Mouse (Mus musculus): Measurements from ENCODE around the gene Eno2.

The Eno2 gene

DNA sequence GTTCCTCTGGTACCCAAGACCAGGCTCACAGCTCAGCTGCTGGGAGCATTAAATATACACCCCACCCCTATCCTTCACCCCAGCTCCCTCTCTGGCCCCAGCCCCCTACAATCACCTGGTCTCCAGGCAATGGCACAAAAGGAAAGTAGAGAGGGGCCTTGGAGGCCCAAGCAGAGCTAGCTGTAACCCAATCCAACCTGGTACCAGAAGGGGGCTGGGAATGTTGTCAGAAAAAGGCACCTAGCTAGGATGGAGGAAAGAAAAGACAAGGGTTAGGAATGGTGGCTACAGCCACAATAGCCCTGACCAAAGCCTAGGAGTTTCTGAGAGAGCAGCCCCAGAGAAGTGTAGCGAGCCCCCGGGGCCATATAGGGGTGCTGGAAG, 10.6 kb downstream of the Eno2 start:
- DNase-seq, result no peak

DNA sequence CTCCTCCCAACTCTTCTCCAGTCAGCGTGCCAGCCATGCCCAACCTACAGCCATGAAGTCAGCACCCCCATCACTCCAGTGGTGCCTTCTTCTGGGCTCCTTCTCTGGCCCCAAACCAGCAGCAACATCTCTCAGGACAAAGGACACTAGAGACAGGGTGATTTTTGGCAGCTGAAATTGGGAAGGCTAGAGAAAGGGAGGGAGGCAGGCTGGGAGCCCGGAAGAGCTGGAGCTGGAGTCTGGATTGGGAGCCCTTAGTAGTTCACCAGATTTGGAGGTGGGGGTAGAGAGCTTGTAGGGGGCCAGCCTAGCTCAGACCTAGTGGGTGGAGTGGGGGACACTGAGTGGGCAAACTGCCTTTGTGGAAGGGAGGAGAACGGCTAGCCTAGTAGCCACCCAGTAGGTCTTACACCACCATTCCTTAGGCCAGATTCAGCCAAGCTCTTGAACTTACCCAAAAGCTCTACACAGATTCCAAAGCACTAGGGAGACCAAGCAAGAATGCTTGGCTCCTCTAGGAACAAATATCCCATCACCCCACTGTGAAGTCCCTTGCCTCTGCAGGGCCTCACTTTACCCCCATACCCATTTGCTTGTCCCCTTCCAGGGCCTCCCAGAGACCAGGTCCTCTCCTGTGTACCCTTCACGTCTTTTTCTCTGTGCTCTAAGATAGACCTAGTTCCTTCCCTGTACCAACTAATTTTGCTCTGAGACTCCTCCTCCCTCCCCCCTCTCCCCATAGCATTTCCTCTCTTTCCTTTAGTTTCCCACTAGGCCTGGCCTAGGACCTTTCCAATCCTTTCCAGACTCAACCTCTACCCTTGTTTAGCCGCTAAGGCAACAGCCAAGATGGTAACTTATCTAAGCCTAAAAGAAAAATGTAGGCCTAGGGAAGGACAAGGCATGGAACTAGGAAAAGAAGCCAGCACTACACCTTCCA, 11.3 kb downstream of the Eno2 start:
- peak; percentile 68 for DNase-seq

DNA sequence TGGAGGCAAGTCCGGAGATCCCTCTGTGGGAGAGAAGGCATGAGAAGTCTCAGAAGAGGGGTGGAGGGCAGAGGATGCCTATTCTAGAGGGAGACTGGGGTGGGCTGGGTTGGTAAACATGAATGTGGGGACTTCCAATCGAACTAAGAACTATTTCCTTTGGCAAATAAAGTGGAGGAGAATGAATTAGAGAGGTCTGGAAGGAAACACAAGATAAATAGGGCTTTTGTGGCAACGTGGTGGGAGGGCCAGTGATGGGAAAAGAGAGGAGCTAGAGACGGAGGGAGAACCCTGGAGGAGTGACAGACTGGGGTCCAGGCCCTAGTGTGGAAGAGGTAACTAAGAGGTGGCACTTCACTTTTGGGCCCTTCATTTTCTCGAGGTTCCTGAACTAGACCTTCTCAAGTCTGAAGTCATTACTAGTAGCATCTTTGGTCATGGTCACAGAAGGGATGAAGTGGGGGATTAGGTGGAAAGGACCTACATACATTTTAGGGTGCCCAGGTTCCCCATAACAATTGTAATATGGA, 12.1 kb downstream of the Eno2 start:
- DNase-seq, result no peak

DNA sequence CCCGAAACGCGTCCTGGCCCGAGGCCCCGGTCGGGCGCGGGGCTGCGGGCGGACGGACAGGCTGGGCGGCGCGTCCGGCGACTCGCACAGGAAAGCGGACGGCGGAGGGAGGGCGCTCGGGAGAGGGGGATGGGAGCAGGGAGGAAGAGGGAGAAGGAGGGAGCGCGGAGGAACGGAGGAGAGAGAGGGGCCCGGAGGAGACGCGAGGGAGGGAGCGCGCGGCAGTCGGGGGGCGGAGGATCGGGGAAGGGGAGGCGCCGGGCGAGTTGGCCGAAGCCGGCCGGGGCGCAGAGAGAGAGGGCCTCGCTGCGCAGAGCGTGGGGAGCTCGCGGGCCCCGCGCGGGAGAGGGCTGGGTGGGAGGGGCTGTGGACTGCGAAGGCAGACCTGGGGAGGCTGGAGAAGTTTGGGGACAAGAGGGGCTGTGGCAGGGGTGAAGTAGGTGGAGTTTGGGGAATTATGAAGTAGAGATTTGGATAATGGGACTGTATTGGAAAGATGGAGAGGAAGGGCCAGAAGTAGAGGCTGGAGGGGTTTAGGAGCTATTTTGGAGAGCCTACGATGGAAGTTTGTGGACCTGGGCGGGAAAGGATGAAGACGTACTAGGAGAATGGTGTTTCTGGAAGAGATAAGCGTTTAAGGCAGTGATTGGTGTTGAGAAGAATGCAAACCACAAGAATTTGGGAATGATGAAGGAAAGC, 12.7 kb downstream of the Eno2 start:
- DNase-seq, result peak; percentile 82

DNA sequence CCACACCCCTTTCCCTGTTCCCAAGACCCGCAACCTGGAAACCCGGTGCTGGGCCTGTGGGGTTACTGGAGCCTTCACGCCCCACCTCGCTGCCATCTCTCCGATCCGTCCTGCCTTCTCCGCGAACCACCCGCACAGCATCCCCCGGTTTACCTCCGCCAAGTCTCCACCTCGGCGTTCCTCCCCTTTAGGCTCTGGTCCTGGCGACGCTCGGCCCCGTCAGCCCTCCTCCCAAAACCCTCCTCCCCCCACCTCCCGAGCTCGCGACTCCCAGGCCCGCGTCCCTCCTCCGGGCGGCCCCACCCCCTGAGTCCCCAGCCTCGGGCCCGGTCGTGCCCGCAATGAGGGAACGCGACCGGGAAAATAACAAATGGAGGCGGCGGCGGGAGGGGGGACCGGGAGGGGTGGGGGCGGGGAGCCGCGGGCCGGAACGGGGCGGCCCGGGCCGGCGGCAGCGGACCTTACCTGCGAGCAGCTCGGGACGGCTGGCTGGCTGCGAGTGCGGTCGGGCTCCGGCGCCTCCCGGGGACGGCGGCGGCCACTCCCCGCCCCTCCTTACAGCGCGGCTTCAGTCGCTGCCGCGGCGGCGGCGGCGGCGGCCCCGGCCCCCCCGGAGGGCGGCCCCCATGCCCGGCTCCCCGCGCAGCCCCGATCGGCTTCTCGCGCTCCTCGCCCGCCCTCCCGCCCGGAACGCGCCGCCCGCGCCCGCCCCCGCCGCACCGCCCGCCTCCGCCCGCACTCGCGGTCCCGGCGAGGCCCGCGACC, 13.5 kb downstream of the Eno2 start, which contains the start of the genes Gm45234 and Atn1:
TSS of gene Gm45234 (minus strand) at position 191 of the 765 bp plus-strand sequence.
TSS of gene Atn1 (minus strand) at position 694 of the 765 bp plus-strand sequence.
- DNase-seq, result peak; percentile 65

DNA sequence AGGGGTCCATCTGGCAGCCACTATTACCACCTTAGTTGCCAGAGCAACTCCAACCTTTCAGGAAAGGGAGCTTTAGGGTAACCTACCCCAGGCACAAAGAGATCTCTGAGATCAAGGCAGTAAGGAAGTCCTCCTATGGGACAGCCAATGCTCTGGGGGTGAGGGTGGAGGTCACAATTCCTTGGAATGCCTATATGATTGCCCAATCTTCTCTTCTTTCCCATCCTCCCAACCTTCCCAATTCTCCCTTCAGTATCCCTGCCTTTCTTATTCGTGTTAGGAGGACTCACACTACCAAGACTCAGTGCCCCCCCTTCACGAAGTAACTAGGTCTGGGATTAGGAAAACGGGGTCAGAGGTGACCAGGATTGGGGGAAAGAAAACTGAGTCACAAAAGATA, 14.2 kb downstream of the Eno2 start:
- DNase-seq, result no peak

DNA sequence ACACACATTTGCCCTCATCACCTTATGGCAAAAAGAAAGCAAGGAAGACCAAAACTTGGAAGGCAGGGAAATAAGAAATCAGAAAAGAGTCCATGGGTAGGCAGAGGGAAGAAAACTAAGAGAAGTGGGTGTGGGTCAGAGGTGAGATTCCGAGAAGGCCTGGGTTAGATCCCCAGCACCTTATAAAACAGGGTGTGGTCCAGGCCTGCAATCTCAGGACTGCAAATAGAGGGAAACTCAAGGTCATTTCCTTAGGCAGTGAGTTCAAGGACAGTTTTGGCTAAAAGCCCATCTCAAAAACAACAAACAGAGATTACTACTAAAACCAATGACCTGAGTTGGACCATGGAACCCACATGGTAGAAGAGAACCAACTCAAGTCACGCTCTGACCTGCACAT, 15.6 kb downstream of the Eno2 start:
- DNase-seq, result no peak

DNA sequence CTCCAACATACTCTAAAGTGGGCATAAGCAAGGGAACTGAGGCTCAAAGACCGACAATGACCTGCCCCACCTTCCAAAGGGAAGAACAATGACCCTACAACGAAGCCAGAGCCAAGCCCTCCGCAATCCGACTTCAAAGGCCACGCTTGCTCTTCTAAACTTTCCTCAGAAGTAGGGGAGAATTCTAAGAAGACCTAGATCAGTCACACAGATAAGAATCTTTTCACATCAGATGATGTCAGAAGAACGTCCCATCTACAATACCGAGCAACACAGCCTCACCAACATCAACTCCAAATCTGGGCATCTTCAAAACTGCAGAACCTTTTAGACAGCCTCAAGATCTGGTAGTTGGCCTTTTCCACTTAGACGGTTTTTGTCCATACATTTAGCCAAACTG, 19.1 kb downstream of the Eno2 start:
- no peak for DNase-seq

DNA sequence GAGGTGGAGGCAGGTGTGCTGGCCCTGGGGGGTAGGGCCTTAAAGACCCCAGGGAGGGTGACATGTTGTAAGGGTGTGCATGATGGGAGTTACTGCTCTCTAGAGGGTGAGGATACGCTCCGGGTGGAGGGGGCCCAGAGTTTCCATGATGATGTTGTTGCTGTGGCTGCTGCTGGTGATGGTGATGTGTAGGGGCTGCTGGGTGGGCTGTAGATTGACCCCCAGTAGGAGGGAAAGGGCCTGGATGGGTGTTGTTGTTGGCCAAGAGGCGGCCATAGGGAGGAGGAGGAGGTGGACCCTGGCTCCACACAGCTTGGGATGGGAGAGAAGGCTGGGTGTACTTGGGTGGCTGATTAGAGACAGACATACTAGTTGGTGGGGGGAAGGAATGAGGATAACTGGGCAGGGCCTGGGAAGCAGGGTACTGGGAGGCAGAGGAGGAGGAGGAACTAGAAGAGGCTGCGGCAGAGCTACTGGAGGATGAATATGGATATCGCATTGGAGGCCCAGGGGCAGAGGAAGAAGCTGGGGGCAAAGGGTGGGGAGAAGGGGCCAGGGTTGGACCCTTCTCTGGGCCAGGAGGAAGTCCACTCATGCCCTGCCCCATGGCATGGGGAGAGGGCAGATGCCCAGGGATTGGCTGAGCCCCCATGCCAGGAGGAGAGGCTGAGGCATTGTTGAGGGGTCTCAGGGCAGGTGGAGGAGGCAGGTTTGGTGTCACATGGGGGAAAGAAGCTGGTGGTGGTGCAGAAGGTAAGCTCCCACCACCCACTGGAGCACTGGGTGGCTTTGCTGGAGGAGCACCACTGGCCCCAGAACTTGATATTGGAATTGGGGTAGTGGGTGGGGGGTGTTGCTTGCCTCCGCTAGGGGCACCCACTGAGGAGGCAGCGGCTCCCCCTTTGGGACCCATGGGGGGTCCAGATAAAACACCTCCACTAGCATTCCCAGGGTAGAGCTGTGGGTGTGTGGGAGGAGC, 22.5 kb downstream of the Eno2 start:
- peak; percentile 39 for DNase-seq

DNA sequence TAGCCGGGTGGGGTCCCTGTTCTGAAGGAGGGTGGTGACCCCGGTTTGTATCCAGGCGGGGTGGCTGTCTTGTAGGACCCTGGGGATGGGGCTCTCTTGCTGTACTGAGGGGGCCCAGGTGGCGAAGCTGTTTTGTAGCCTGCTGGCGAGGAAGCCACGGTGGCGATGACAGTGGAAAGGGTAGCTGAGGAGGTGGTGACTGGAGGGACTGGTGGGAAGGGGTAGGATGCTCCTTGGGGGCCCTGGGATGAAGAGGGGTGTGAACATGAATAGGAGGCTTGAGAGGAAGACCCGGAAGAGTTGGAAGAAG, 23.2 kb downstream of the Eno2 start:
- DNase-seq, result no peak

DNA sequence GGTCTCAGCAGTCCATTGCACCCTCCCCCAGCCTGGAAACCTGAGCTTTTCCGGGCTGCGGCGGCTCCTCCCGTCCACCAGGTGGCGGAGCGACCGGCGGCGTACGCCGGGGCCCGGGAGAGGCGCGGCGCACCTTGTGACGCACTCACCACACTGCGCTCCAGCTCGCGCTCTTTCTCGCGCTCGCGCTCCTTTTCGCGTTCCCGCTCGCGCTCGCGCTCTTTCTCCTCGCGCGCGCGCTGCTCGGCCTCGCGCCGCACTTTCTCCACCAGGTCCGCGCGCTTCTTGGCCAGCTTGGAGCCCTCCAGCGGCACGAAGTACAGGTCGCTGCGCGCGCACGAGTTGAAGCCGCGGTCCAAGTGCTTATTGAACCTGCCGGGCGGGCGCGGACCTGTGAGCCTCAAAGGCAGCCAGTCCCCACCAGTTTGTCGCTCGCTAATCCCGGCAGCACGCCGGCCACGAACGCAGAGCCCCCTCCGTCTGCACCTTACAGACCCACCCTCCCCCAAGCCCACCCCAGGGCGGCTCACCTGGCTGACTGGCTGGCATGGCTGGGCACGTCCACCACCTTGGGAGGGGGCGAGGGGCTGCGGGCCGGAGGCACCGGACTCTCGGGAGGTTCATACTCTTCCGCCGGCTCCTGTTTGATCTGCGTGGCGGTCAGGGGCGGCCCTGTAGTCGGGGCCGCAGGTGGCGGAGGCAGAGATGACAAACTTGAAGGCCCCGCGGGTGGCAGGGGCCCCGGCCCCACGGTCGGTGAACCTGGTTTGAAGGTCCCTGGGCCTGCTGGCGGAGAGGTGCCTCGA, 23.8 kb downstream of the Eno2 start:
- peak; percentile 96 for DNase-seq

DNA sequence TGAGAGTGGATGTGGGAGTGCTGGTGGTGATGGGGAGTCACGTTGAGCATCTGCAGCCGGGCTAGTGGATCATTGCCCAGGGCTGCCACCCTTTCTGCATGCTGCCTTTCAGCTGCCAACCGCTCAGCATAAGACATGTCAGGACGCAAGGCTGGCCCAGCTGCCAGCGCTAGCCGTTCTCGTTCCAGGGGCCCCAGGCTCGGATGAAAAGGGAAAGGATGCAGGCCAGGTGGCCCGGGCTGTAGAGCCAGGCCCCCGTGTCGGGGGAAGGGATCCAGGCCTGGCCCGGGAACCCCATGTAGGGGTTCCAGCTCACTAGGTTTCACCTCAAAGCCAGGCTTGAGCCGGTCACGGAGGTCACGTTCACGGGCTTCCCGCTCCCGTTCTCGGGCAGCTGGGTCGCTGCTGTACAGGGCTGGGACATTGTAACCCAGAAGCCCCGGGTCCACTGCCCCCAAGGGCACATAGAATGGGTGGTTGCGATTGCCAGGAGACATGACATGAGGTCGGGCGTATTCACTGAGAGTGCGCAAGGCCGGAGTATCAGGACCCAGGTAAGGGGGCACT, 24.6 kb downstream of the Eno2 start:
- DNase-seq, result peak; percentile 72

DNA sequence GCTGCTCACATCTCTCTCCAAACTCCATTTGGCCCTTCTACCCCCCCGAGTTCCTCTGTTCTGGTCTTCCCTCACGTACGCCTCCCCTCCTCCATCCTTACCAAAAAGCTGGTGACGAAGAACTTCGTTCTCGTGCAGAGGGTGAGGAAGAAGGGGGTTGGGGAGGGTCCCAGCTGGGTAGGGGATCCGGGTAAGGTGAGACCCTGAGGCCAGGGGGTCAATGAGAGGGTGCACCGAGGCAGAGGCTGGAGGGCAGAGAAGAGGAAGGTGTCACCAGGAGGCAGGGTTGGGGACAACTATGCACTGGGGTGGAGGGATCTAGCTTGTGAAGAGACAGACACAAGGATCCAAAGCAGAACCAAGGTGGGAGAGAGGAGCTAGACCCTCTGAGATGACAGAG, 25.8 kb downstream of the Eno2 start:
- peak; percentile 27 for DNase-seq

DNA sequence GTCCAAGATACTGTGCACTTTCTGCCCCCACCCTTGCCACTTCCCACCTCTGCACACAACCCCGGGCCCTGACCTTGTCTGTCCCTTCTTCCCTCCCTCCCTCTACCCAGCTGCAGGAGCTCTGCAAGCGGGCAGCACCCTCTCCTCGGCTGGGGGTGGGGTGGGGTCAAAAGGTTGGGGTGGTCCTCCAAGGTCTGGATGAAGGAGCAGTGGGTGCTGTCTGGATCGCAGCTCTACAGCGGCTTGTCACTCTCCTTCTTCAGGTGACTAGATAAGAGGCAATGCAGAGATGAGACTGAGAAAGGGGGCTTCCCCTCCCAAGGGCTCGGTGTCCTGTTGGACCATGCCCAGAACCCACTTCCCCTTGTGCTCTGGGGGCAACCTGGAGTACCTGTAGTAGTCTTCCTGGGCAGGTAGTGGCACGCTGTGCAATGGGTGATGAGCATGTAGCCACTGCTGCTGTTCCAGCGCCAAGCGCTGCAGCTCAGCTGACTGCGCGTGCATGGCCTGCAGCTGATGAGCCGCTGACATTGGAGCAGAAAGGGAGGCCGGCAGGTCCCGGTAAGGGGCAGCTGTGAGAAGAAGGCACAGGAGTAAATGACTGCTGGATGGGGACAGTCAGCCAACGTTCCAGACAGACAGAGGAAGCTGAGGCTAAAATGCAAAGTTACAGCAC, 26.5 kb downstream of the Eno2 start:
- peak; percentile 39 for DNase-seq

DNA sequence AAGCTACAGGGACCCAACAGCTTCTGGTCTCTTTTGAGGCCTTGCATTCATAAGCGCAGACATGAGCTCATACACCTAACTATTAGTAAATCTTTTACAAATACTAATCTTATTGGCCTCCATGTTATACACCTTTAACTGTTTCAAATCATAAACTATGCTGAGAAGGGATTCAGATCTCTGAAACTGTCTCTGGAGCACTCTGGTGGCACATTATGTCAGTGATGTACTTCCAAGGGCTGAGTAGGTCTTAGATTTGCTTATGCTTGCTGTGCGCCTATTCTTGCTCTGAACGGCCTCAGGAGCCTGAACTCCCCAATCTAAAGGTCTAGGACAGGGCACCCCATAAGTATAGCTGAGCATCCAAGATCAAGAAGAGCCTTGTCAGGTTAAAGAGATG, 27.6 kb downstream of the Eno2 start:
- peak; percentile 27 for DNase-seq

DNA sequence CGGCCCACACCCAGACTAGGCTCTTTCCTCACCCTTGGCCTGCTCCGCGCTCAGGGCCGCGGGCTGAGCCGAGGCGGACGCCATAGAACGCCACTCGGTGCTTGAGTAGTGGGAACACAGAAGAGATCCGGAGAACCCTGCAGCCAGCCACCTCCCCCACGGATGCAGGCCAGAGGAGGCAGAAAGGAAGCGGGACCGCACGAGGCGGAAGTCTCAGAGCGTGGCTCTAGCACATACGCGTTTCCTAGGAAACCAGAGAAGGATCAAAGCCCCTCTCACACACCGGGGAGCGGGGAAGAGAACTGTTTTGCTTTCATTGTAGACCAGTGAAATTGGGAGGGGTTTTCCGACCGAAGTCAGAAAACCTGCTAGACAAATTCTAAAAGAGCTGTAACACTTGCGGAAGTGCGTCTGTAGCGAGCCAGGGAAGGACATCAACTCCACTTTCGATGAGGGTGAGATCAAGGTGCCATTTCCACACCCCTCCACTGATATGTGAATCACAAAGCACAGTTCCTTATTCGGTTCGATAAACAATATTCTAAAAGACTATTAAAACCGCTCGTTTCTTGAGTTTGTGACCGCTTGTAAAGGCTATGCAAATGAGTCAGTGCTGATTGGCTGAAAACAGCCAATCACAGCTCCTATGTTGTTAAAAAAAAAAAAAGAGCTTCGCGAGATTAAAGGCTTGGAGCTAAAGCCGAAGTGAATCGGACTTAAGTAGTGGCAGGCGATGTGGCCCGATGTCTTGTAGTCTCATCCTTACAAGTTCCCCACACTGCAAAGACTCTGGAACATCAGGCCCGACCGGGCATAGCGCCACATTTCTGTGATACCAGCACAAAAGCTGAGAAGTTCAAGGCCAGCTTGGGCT, 28.3 kb downstream of the Eno2 start, which contains the start of gene Grcc10:
TSS of gene Grcc10 (minus strand) at position 487 of the 874 bp plus-strand sequence.
- DNase-seq, result peak; percentile 83

DNA sequence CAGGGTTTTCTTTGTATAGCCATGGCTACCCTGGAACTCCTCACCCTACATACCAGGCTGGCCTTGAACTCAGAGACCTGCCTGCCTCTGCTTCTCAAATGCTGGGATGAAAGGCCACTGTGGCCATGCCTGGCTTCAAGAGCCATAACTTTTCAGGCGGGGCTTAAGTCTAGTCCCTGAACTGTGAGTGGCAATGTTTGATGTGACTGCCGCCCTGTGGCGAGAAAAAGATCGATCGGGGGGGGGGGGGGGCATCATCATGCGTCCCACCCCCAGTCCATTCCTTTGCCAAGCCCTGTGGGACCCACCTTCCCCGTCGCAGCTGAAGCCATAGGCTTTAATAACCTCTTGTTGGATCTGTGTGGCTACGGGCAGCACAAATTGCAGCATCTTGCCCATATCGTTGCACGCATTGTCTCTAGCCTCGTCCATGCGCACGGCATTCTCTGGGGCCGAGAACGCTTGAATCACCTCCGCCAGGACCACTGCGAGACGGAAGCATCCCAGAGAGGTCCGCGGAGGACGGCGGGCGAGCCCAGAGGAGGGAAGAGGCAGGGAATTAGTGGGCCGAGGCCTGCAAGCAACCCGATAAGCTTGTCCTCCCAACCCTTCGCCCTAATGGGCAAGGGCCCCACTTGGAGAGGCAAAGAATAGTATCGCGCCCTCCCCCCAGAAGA, 29.1 kb downstream of the Eno2 start:
- no peak for DNase-seq

DNA sequence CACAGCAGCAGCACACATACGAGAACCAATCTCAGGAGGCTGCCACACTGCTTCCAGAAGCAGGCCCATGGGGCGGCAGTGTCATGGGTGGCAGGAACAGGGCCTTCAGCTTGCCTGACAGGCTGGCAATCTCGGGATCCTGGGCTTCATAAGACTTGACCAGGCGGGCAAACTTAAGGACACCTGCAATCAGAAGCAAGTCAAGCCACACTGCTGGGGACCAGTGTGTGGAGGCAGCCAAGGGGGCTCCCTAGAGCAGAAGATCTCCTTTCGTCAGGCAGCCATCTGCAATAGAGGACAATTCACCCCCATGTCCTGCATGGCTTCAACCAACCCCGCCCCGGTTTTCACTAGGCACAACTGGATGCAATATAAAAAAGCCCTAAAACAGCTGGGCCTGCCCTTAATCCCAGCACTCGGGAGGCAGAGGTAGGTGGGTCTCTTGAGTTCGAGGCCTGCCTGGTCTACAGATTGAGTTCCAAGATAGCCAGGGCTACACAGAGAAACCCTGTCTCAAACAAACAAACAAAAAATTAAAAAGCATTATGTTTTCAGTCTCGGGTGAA, 30.2 kb downstream of the Eno2 start:
- no peak for DNase-seq

Data from cerebellum, adult 8-10 months (tissue).